Mouse (Mus musculus): Measurements from ENCODE around the gene Sorcs3. TPM values are rescaled to one million over a fixed set of nuclear protein-coding genes. Genes with fewer than 3 reads are reported as not detected.

Gene Sorcs3
- total and polyA plus RNA-seq, 3 experiments: not detected

GRCm38 (mm10) chr19:48331640-48332039 lies 125.8 kb downstream of the Sorcs3 start:
- no peak overlapping the region for H3K9ac ChIP-seq (ENCODE audit: control insufficient read depth, low read depth, low read length, poor library complexity, severe bottlenecking)
- no peaks in the 10 kb centered on the region for H3K9me3 ChIP-seq (replicated peaks; ENCODE audit: insufficient read depth, low read length)
- no peaks in the 10 kb centered on the region for H3K27me3 ChIP-seq (ENCODE audit: control insufficient read depth in 1 of 2, insufficient read depth in 2 of 2, low read length in 2 of 2)
- no peaks in the 10 kb centered on the region for H3K79me2 ChIP-seq (ENCODE audit: control insufficient read depth, insufficient read depth, low read length, poor library complexity)
- no peak overlapping the region for H3K4me3 ChIP-seq (ENCODE audit: control insufficient read depth in 1 of 2, insufficient read depth in 1 of 2, low read depth in 2 of 2, low read length in 2 of 2)
- no peaks in the 10 kb centered on the region for H3K4me1 ChIP-seq (ENCODE audit: control insufficient read depth in 1 of 2, insufficient read depth in 2 of 2, low read length in 2 of 2)
- no peaks in the 10 kb centered on the region for H3K36me3 ChIP-seq (ENCODE audit: control insufficient read depth in 1 of 2, insufficient read depth in 2 of 2, low read length in 2 of 2)
- TF ChIP-seq USF1 (IDR thresholded peaks at IDR 0.05; ENCODE audit: low read depth, low read length): no peak
- TF ChIP-seq MYC (IDR thresholded peaks at IDR 0.05; ENCODE audit: low read depth, low read length): no peak
- TF ChIP-seq EP300 (IDR thresholded peaks at IDR 0.05; ENCODE audit: low read depth in 1 of 2, low read length in 2 of 2): no peak
- no peak for TF ChIP-seq E2F4 (IDR thresholded peaks at IDR 0.05; ENCODE audit: borderline replicate concordance, low read depth, low read length)
- no peak for TF ChIP-seq CTCF (IDR thresholded peaks at IDR 0.05 in 2 of 3, conservative IDR thresholded peaks at IDR 0.05 in 1 of 3; ENCODE audit: control insufficient read depth in 1 of 3, insufficient read depth in 1 of 3, low read depth in 2 of 3, low read length in 3 of 3, poor library complexity in 1 of 3, severe bottlenecking in 1 of 3)
- TF ChIP-seq NRF1 (IDR thresholded peaks at IDR 0.05; ENCODE audit: insufficient read depth, low read depth, low read length, poor library complexity, severe bottlenecking): no peak
- TF ChIP-seq RCOR1 (IDR thresholded peaks at IDR 0.05; ENCODE audit: low read depth, low read length): no peak
- no peak for TF ChIP-seq SIN3A (IDR thresholded peaks at IDR 0.05; ENCODE audit: low read length)
- no peak for TF ChIP-seq MEF2A (IDR thresholded peaks at IDR 0.05; ENCODE audit: extremely low read depth, insufficient replicate concordance, low read depth, low read length, poor library complexity, severe bottlenecking)
- TF ChIP-seq POLR2AphosphoS2 (IDR thresholded peaks at IDR 0.05; ENCODE audit: low read length): no peak
- no peak for TF ChIP-seq SMC3 (IDR thresholded peaks at IDR 0.05; ENCODE audit: low read depth, low read length)
- no peak for TF ChIP-seq MAZ (IDR thresholded peaks at IDR 0.05; ENCODE audit: low read depth, low read length)
- no peak for TF ChIP-seq GATA1 (IDR thresholded peaks at IDR 0.05; ENCODE audit: low read depth, low read length)
- TF ChIP-seq KAT2A (conservative IDR thresholded peaks at IDR 0.05; ENCODE audit: low read depth, low read length): no peak
- no peak for TF ChIP-seq BHLHE40 (IDR thresholded peaks at IDR 0.05; ENCODE audit: borderline replicate concordance, low read depth, low read length)
- no peak for TF ChIP-seq USF2 (IDR thresholded peaks at IDR 0.05; ENCODE audit: borderline replicate concordance in 1 of 2, insufficient read depth in 1 of 2, low read depth in 1 of 2, low read length in 2 of 2)
- no peak for TF ChIP-seq ETS1 (IDR thresholded peaks at IDR 0.05; ENCODE audit: low read depth, low read length)
- TF ChIP-seq MAX (IDR thresholded peaks at IDR 0.05; ENCODE audit: low read length): no peak
- TF ChIP-seq ZKSCAN1 (IDR thresholded peaks at IDR 0.05; ENCODE audit: low read depth, low read length): no peak
- no peak for DNase-seq (ENCODE audit: low read depth, low spot score)
- H3K27ac ChIP-seq (ENCODE audit: control insufficient read depth, low read depth, low read length): no peak overlapping the region

- Histone ChIP-seq H3K9ac (ENCODE audit: control insufficient read depth, low read depth, low read length, poor library complexity, severe bottlenecking) (no peak overlapping the region), H3K4me1 (ENCODE audit: control insufficient read depth in 1 of 2, insufficient read depth in 2 of 2, low read length in 2 of 2) (no peaks in the 10 kb centered on the region), H3K79me2 (ENCODE audit: control insufficient read depth, insufficient read depth, low read length, poor library complexity) (no peaks in the 10 kb centered on the region), H3K9me3 (replicated peaks; ENCODE audit: insufficient read depth, low read length) (peaks cover 2% of the 10 kb centered on the region; the same call in 1 of the 2 replicates), H3K27me3 (ENCODE audit: control insufficient read depth in 1 of 2, insufficient read depth in 2 of 2, low read length in 2 of 2) (no peaks in the 10 kb centered on the region), H3K4me3 (ENCODE audit: control insufficient read depth in 1 of 2, insufficient read depth in 1 of 2, low read depth in 2 of 2, low read length in 2 of 2) (no peak overlapping the region), H3K27ac (ENCODE audit: control insufficient read depth, low read depth, low read length) (no peak overlapping the region), H3K36me3 (ENCODE audit: control insufficient read depth in 1 of 2, insufficient read depth in 2 of 2, low read length in 2 of 2) (no peaks in the 10 kb centered on the region)
- TF ChIP-seq JUND (IDR thresholded peaks at IDR 0.05; ENCODE audit: low read depth, low read length) (no peak), ZKSCAN1 (IDR thresholded peaks at IDR 0.05; ENCODE audit: low read depth, low read length) (no peak), SIN3A (IDR thresholded peaks at IDR 0.05; ENCODE audit: low read length) (no peak), USF2 (IDR thresholded peaks at IDR 0.05; ENCODE audit: borderline replicate concordance in 1 of 2, insufficient read depth in 1 of 2, low read depth in 1 of 2, low read length in 2 of 2) (no peak), POLR2A (IDR thresholded peaks at IDR 0.05; ENCODE audit: control insufficient read depth in 1 of 2, insufficient read depth in 1 of 2, low read depth in 1 of 2, low read length in 2 of 2, poor library complexity in 1 of 2) (no peak), EP300 (IDR thresholded peaks at IDR 0.05; ENCODE audit: low read depth in 1 of 2, low read length in 2 of 2) (no peak), KAT2A (conservative IDR thresholded peaks at IDR 0.05; ENCODE audit: low read depth, low read length) (no peak)
- no peak for DNase-seq (ENCODE audit: low read depth, low spot score)
Observed at GRCm38 (mm10) chr19:48333085-48333484, 127.3 kb downstream of the Sorcs3 start.
